11 mouse cellular contexts compared by ENCODE assay signal in the genomic region with DNA sequence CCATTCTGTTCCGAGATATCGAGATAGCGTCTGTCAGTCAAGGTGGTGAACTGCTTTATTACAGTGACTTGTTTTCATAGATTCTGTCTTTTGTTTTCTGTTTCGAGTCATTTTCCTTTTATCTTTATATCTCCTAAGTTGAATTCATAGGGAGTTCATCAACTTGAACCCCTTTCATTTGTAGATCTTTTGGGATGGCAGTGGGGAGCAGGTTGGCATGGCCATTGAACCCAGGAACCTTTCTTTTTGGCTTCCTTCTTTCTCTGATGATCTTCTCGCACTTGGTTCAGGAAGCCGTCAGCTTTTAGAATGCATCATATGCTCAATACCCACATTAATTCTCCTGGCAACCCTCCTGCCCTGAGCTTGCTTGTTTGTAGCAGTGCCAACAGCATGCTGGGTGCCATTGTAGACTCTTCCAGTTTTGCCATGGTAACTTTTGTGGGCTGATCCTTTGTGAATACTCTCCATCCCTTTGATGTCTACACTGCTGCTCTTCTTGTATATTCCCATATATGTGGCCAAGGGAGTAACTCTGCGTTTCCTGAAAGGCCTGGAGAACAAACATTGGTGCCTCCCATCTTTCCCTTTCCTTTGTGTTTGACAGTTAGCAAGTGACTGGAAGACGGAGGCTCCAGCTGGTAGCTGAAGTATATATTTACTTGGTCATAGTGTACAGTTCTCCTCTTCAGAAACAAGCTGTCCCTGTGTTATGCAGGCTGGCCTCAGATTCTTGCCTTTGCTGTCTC. TPM values are rescaled to one million over a fixed set of nuclear protein-coding genes. Genes with fewer than 3 reads are reported as not detected.
DNase-seq lines count a peak whose midpoint lies in the region; ATAC-seq and TF ChIP-seq lines count a peak whose summit lies in the region.
"Had no signal": no experiment of that assay in that cellular context is flagged by ENCODE, and none has a peak within 500 bp of the region (broad histone marks: within the 10 kb centered on the region; RNA-seq: fewer than 3 reads in every experiment).

No protein-coding gene starts in this region.

- H3K27me3 ChIP-seq in neural tube, embryonic 12.5 days (replicated peaks), result no peaks in the 10 kb centered on the region
- no peaks in the 10 kb centered on the region for H3K27me3 ChIP-seq in forebrain, embryonic 11.5 days (ENCODE audit: control insufficient read depth, insufficient read depth, low read length)
- no peaks in the 10 kb centered on the region for H3K27me3 ChIP-seq in neural tube, embryonic 13.5 days
- H3K27me3 ChIP-seq: limb, embryonic 15.5 days had no signal

- peak; percentile 80 for ATAC-seq in neural tube, embryonic 12.5 days (ENCODE audit: low FRiP score, low read depth)
- ATAC-seq in forebrain, embryonic 11.5 days (replicated peaks; ENCODE audit: low FRiP score), result peak; percentile 83
- ATAC-seq in neural tube, embryonic 13.5 days (ENCODE audit: low read depth), result peak; percentile 82

- peaks cover 18% of the 10 kb centered on the region; the same call in 1 of the 2 replicates for H3K4me1 ChIP-seq in neural tube, embryonic 12.5 days
- H3K4me1 ChIP-seq in forebrain, embryonic 11.5 days (replicated peaks; ENCODE audit: control insufficient read depth, insufficient read depth, low read length), result peaks cover 2% of the 10 kb centered on the region; the same call in 1 of the 2 replicates
- H3K4me1 ChIP-seq in neural tube, embryonic 13.5 days (replicated peaks), result peaks cover 23% of the 10 kb centered on the region
- H3K4me1 ChIP-seq: limb, embryonic 15.5 days had no signal

- H3K27ac ChIP-seq in neural tube, embryonic 12.5 days, result no peak overlapping the region
- peak overlapping the region; percentile 55 for H3K27ac ChIP-seq in forebrain, embryonic 11.5 days (ENCODE audit: low read depth, low read length)
- peak overlapping the region; percentile 92 for H3K27ac ChIP-seq in layer of hippocampus, adult 2 months
- H3K27ac ChIP-seq in neural tube, embryonic 13.5 days (replicated peaks), result peak overlapping the region; percentile 74
- H3K27ac ChIP-seq: heart, embryonic 10.5 days; limb, embryonic 15.5 days had no signal

- H3K36me3 ChIP-seq in neural tube, embryonic 12.5 days, result peaks cover 49% of the 10 kb centered on the region
- H3K36me3 ChIP-seq in forebrain, embryonic 11.5 days (ENCODE audit: control insufficient read depth, insufficient read depth, low read length), result no peaks in the 10 kb centered on the region; the same call in 1 of the 2 replicates
- H3K36me3 ChIP-seq in neural tube, embryonic 13.5 days, result peaks cover 52% of the 10 kb centered on the region

- no peaks in the 10 kb centered on the region for H3K9me3 ChIP-seq in neural tube, embryonic 12.5 days
- H3K9me3 ChIP-seq in forebrain, embryonic 11.5 days (ENCODE audit: control insufficient read depth, low read length), result no peaks in the 10 kb centered on the region
- H3K9me3 ChIP-seq in neural tube, embryonic 13.5 days, result no peaks in the 10 kb centered on the region
- H3K9me3 ChIP-seq: heart, embryonic 10.5 days; limb, embryonic 15.5 days had no signal

- no peak for TF ChIP-seq CTCF in layer of hippocampus, adult 2 months (conservative IDR thresholded peaks at IDR 0.05)

- no peak overlapping the region for H3K9ac ChIP-seq in neural tube, embryonic 12.5 days
- no peak overlapping the region for H3K9ac ChIP-seq in forebrain, embryonic 11.5 days (ENCODE audit: low read length)
- H3K9ac ChIP-seq in neural tube, embryonic 13.5 days, result no peak overlapping the region
- H3K9ac ChIP-seq: limb, embryonic 15.5 days had no signal

- H3K4me2 ChIP-seq in neural tube, embryonic 12.5 days (replicated peaks), result no peak overlapping the region
- H3K4me2 ChIP-seq in forebrain, embryonic 11.5 days (ENCODE audit: low read depth, low read length, severe bottlenecking), result no peak overlapping the region
- no peak overlapping the region for H3K4me2 ChIP-seq in neural tube, embryonic 13.5 days
- H3K4me2 ChIP-seq: limb, embryonic 15.5 days had no signal

- DNase-seq in neural tube, embryonic 10.5 days (ENCODE audit: extremely low spot score, low spot score), result no peak
- DNase-seq in forebrain, embryonic 11.5 days (ENCODE audit: low spot score), result no peak
- peak; percentile 56 to 66 for DNase-seq in layer of hippocampus, adult 2 months (ENCODE audit: low spot score in 2 of 2)
- DNase-seq in kidney, postnatal 4 days, result no peak
- DNase-seq in kidney, postnatal 10 days, result no peak
- no peak for DNase-seq in lung, postnatal 25 days (ENCODE audit: low spot score)
- DNase-seq: kidney, adult 8-10 months had no signal

- WGBS in neural tube, embryonic 12.5 days, result 54% methylated on average over 8 of the region's 8 CpGs
- 54% methylated on average over 8 of the region's 8 CpGs for WGBS in forebrain, embryonic 11.5 days
- 50% methylated on average over 8 of the region's 8 CpGs for WGBS in neural tube, embryonic 13.5 days

- H3K4me3 ChIP-seq in neural tube, embryonic 12.5 days, result no peak overlapping the region
- H3K4me3 ChIP-seq in forebrain, embryonic 11.5 days (ENCODE audit: low read depth, low read length), result no peak overlapping the region
- no peak overlapping the region for H3K4me3 ChIP-seq in layer of hippocampus, adult 2 months
- no peak overlapping the region for H3K4me3 ChIP-seq in neural tube, embryonic 13.5 days
- H3K4me3 ChIP-seq: heart, embryonic 10.5 days; limb, embryonic 15.5 days had no signal

RNA-seq across cellular contexts. Expression of a gene that starts 22.6 kb away (rescaled TPM):
- polyA plus RNA-seq in neural tube, embryonic 12.5 days (2016; fragmentation: Nextera tagmentation; extraction: Ambion mirVana), result 74.8 and 78.2 TPM in 2 replicates
- polyA plus RNA-seq in forebrain, embryonic 11.5 days (2014; fragmentation: Nextera tagmentation; extraction: Ambion mirVana), result 72.3 and 75.2 TPM in 2 replicates
- total RNA-seq in layer of hippocampus, adult 2 months (2021), result 10 to 100 TPM; 87.0 to 99.1 TPM
- polyA plus RNA-seq in neural tube, embryonic 13.5 days (2015; fragmentation: Nextera tagmentation; extraction: Ambion mirVana), result 59.6 and 66.2 TPM in 2 replicates

RNA-seq across cellular contexts. Expression of a gene that starts 39.8 kb away (rescaled TPM):
- polyA plus RNA-seq in neural tube, embryonic 12.5 days (2016; fragmentation: Nextera tagmentation; extraction: Ambion mirVana), result 25.1 and 26.2 TPM in 2 replicates
- polyA plus RNA-seq in forebrain, embryonic 11.5 days (2014; fragmentation: Nextera tagmentation; extraction: Ambion mirVana), result 12.6 and 13.9 TPM in 2 replicates
- 10 to 100 TPM; 42.6 to 47.5 TPM for total RNA-seq in layer of hippocampus, adult 2 months (2021)
- polyA plus RNA-seq in neural tube, embryonic 13.5 days (2015; fragmentation: Nextera tagmentation; extraction: Ambion mirVana), result 45.8 and 54.8 TPM in 2 replicates
- polyA plus RNA-seq: heart, embryonic 10.5 days had no signal

Comparison
In these comparisons a context has a peak if more than half of its experiments do, and no peak if none do; other contexts are left out.
1. DNase-seq: peak in layer of hippocampus, adult 2 months (2 of 2); none in neural tube, embryonic 10.5 days (single experiment), forebrain, embryonic 11.5 days (single experiment), kidney, postnatal 4 days (0 of 2), kidney, postnatal 10 days (single experiment) and lung, postnatal 25 days (single experiment).
2. Peak in every context shown above with its lines, with median percentiles within 50 percentile points of each other: ATAC-seq.